Mouse (Mus musculus): ENCODE data around the gene Jchain. TPM values are rescaled to one million over a fixed set of nuclear protein-coding genes. Genes with fewer than 3 reads are reported as not detected.
"Not testable (repeated sequence)": the region's sequence is repeated elsewhere in the genome, so short reads cannot be mapped to it uniquely, and the experiment has no call there.

Jchain gene
- polyA plus RNA-seq, 1 experiment = 0.40 TPM

GRCm38 (mm10) chr5:88561080-88561814, 33.6 kb upstream of the Jchain start:
- Histone ChIP-seq H3K4me3 (ENCODE audit: insufficient read depth, low read length) (no peak overlapping the region), H3K4me1 (ENCODE audit: control insufficient read depth, insufficient read depth, low read length) (peaks cover 16% of the 10 kb centered on the region), H3K27ac (ENCODE audit: insufficient read depth, low read depth, low read length) (no peak overlapping the region)
- TF ChIP-seq CTCF (IDR thresholded peaks at IDR 0.05; ENCODE audit: low read depth, low read length) (no peak), POLR2A (IDR thresholded peaks at IDR 0.05; ENCODE audit: borderline replicate concordance, low read depth, low read length) (no peak)

- Histone ChIP-seq H3K4me1 (ENCODE audit: control insufficient read depth, insufficient read depth, low read length) (peaks cover 24% of the 10 kb centered on the region), H3K27ac (ENCODE audit: insufficient read depth, low read depth, low read length) (no peak overlapping the region), H3K4me3 (ENCODE audit: insufficient read depth, low read length) (no peak overlapping the region)
- TF ChIP-seq CTCF (IDR thresholded peaks at IDR 0.05; ENCODE audit: low read depth, low read length) (no peak), POLR2A (IDR thresholded peaks at IDR 0.05; ENCODE audit: borderline replicate concordance, low read depth, low read length) (no peak)
Measured at GRCm38 (mm10) chr5:88558991-88559390, 31.3 kb upstream of the Jchain start.

- H3K27ac ChIP-seq (ENCODE audit: insufficient read depth, low read depth, low read length) = peak within 1 kb of the TSS; percentile 97
- H3K4me1 ChIP-seq (ENCODE audit: control insufficient read depth, insufficient read depth, low read length) = peaks cover 20% of the 10 kb centered on the region
- no peak for TF ChIP-seq POLR2A (IDR thresholded peaks at IDR 0.05; ENCODE audit: borderline replicate concordance, low read depth, low read length)
- peak; percentile 55 for TF ChIP-seq CTCF (IDR thresholded peaks at IDR 0.05; ENCODE audit: low read depth, low read length)
- H3K4me3 ChIP-seq (ENCODE audit: insufficient read depth, low read length) = peak within 1 kb of the TSS; percentile 94
Measured at GRCm38 (mm10) chr5:88554086-88554886, 26.6 kb upstream of the Jchain start, which contains the start of gene Utp3. Utp3 (plus strand) TSS chr5:88554462.

GRCm38 (mm10) chr5:88553271-88554085, 25.8 kb upstream of the Jchain start:
- peaks cover 16% of the 10 kb centered on the region for H3K4me1 ChIP-seq (ENCODE audit: control insufficient read depth, insufficient read depth, low read length)
- TF ChIP-seq POLR2A (IDR thresholded peaks at IDR 0.05; ENCODE audit: borderline replicate concordance, low read depth, low read length) = no peak
- H3K27ac ChIP-seq (ENCODE audit: insufficient read depth, low read depth, low read length) = peak overlapping the region; percentile 97
- peak overlapping the region; percentile 78 for H3K4me3 ChIP-seq (ENCODE audit: insufficient read depth, low read length)

GRCm38 (mm10) chr5:88545536-88545935, 17.8 kb upstream of the Jchain start:
- TF ChIP-seq POLR2A (IDR thresholded peaks at IDR 0.05; ENCODE audit: borderline replicate concordance, low read depth, low read length) (no peak), CTCF (IDR thresholded peaks at IDR 0.05; ENCODE audit: low read depth, low read length) (no peak)
- no peak overlapping the region for H3K4me3 ChIP-seq (ENCODE audit: insufficient read depth, low read length)
- H3K4me1 ChIP-seq (ENCODE audit: control insufficient read depth, insufficient read depth, low read length) = no peaks in the 10 kb centered on the region

DNA sequence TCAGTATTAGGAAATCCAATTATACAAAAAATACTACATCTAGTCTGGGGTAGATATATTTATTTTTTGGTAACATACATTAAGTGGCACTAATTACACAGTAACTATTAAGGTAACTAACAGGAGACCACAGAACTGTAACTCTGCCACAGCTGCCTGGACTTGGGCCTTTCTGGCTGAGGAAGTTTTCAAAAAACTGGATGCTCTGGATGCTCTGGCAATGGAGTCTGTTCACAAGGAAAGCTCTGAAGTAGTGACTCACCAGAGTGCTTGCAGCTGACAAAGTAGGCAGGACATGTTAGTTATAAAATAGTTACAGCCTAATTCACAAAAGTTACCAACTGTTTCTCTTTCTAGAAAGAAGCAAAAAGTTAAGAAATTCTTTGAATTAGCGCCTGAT, 16.7 kb upstream of the Jchain start:
- not testable (repeated sequence) for H3K4me1 ChIP-seq (ENCODE audit: control insufficient read depth, insufficient read depth, low read length); H3K27ac ChIP-seq (ENCODE audit: insufficient read depth, low read depth, low read length); H3K4me3 ChIP-seq (ENCODE audit: insufficient read depth, low read length)

More at GRCm38 (mm10) chr5:88545536-88545935, 17.8 kb upstream of the Jchain start:
- H3K27ac ChIP-seq (ENCODE audit: insufficient read depth, low read depth, low read length) = no peak overlapping the region

- peaks cover 3% of the 10 kb centered on the region for H3K4me1 ChIP-seq (ENCODE audit: control insufficient read depth, insufficient read depth, low read length)
- no peak for TF ChIP-seq CTCF (IDR thresholded peaks at IDR 0.05; ENCODE audit: low read depth, low read length)
- TF ChIP-seq POLR2A (IDR thresholded peaks at IDR 0.05; ENCODE audit: borderline replicate concordance, low read depth, low read length) = no peak
- H3K27ac ChIP-seq (ENCODE audit: insufficient read depth, low read depth, low read length) = no peak overlapping the region
- H3K4me3 ChIP-seq (ENCODE audit: insufficient read depth, low read length) = no peak overlapping the region
Measured at GRCm38 (mm10) chr5:88542651-88543282, 15.1 kb upstream of the Jchain start.

- H3K4me1 ChIP-seq (ENCODE audit: control insufficient read depth, insufficient read depth, low read length) = peaks cover 11% of the 10 kb centered on the region
- no peak overlapping the region for H3K4me3 ChIP-seq (ENCODE audit: insufficient read depth, low read length)
- no peak overlapping the region for H3K27ac ChIP-seq (ENCODE audit: insufficient read depth, low read depth, low read length)
- TF ChIP-seq POLR2A (IDR thresholded peaks at IDR 0.05; ENCODE audit: borderline replicate concordance, low read depth, low read length) (no peak), CTCF (IDR thresholded peaks at IDR 0.05; ENCODE audit: low read depth, low read length) (no peak)
Measured at GRCm38 (mm10) chr5:88540845-88541244, 13.2 kb upstream of the Jchain start.

- no peak overlapping the region for H3K4me3 ChIP-seq (ENCODE audit: insufficient read depth, low read length)
- TF ChIP-seq CTCF (IDR thresholded peaks at IDR 0.05; ENCODE audit: low read depth, low read length) (no peak), POLR2A (IDR thresholded peaks at IDR 0.05; ENCODE audit: borderline replicate concordance, low read depth, low read length) (no peak)
- no peak overlapping the region for H3K27ac ChIP-seq (ENCODE audit: insufficient read depth, low read depth, low read length)
- H3K4me1 ChIP-seq (ENCODE audit: control insufficient read depth, insufficient read depth, low read length) = peaks cover 11% of the 10 kb centered on the region
Measured at GRCm38 (mm10) chr5:88534697-88535096, 7.0 kb upstream of the Jchain start.
